In genomic region chr8:64320343-64320742, GRCm38 (mm10) we compare ENCODE assay signal across 22 mouse cellular contexts.
"Had no signal": no experiment of that assay in that cellular context is flagged by ENCODE, and none has a peak within 500 bp of the region (broad histone marks: within the 10 kb centered on the region; RNA-seq: fewer than 3 reads in every experiment).

No protein-coding gene starts in this region.

- DNase-seq: kidney, postnatal 25 days; left cerebral cortex, postnatal 4 days; liver, postnatal 0 days; lung, embryonic 14.5 days; lung, postnatal 10 days; lung, postnatal 36 days; retina, postnatal 1 day; right cerebral cortex, postnatal 25 days; thymus, adult 2 months; thymus, postnatal 25 days had no signal

- H3K9me3 ChIP-seq: limb, embryonic 12.5 days; limb, embryonic 15.5 days; megakaryocyte, embryonic 14.5 days; midbrain, embryonic 10.5 days; midbrain, embryonic 13.5 days; neural tube, embryonic 13.5 days had no signal

- H3K27me3 ChIP-seq: limb, embryonic 15.5 days; megakaryocyte, embryonic 14.5 days; midbrain, embryonic 13.5 days; neural tube, embryonic 13.5 days had no signal

- H3K9ac ChIP-seq: limb, embryonic 12.5 days; limb, embryonic 15.5 days; liver, embryonic 14.5 days; liver, postnatal 0 days; lung, embryonic 14.5 days; midbrain, embryonic 13.5 days; neural tube, embryonic 13.5 days had no signal

- H3K4me3 ChIP-seq: layer of hippocampus, adult 2 months; limb, embryonic 12.5 days; limb, embryonic 15.5 days; megakaryocyte, embryonic 14.5 days; midbrain, embryonic 10.5 days; midbrain, embryonic 13.5 days; myocyte; neural tube, embryonic 13.5 days had no signal

- ATAC-seq: liver, postnatal 0 days; midbrain, embryonic 13.5 days; midbrain, embryonic 16.5 days had no signal

- H3K4me1 ChIP-seq: megakaryocyte, embryonic 14.5 days had no signal

- H3K27ac ChIP-seq: kidney, postnatal 0 days; layer of hippocampus, adult 2 months; limb, embryonic 12.5 days; limb, embryonic 15.5 days; liver, embryonic 14.5 days; midbrain, embryonic 10.5 days; midbrain, embryonic 13.5 days; neural tube, embryonic 13.5 days had no signal

- H3K36me3 ChIP-seq: limb, embryonic 12.5 days; limb, embryonic 15.5 days; midbrain, embryonic 10.5 days; midbrain, embryonic 13.5 days; neural tube, embryonic 13.5 days had no signal

- H3K4me2 ChIP-seq: limb, embryonic 12.5 days; limb, embryonic 15.5 days; liver, embryonic 11.5 days; lung, embryonic 14.5 days; midbrain, embryonic 13.5 days; neural tube, embryonic 13.5 days had no signal
